7 mouse cellular contexts compared by ENCODE assay signal in genomic region chr2:91480805-91481514, GRCm38 (mm10). TPM values are rescaled to one million over a fixed set of nuclear protein-coding genes. Genes with fewer than 3 reads are reported as not detected.
DNase-seq lines count a peak whose midpoint lies in the region; ATAC-seq and TF ChIP-seq lines count a peak whose summit lies in the region.

No protein-coding gene starts in this region.

- WGBS in kidney, postnatal 0 days = 65% methylated on average over 6 of the region's 6 CpGs

- no peak overlapping the region for H3ac ChIP-seq in C2C12 (ENCODE audit: control insufficient read depth, insufficient read length, low read depth)

- H3K79me3 ChIP-seq in C2C12 (ENCODE audit: low read depth) = no peaks in the 10 kb centered on the region

- H3K27ac ChIP-seq in kidney, postnatal 0 days = no peak overlapping the region

- H3K27me3 ChIP-seq in C2C12 (ENCODE audit: control insufficient read depth, insufficient read depth, insufficient read length) = no peaks in the 10 kb centered on the region
- no peaks in the 10 kb centered on the region for H3K27me3 ChIP-seq in kidney, postnatal 0 days (ENCODE audit: insufficient read depth, low read length)
- no peaks in the 10 kb centered on the region for H3K27me3 ChIP-seq in splenic B cell, adult 2 months (ENCODE audit: control insufficient read depth, insufficient read depth, low read length, poor library complexity, severe bottlenecking)

- no peaks in the 10 kb centered on the region for H3K4me1 ChIP-seq in kidney, postnatal 0 days (replicated peaks; ENCODE audit: insufficient read depth, low read length)

- TF ChIP-seq CTCF in C2C12 (IDR thresholded peaks at IDR 0.05; ENCODE audit: control insufficient read depth, insufficient read depth, insufficient read length) = peak; percentile 46
- TF ChIP-seq CTCF in kidney, postnatal 0 days (IDR thresholded peaks at IDR 0.05; ENCODE audit: low read depth) = peak; percentile 89

- ATAC-seq in kidney, postnatal 0 days (replicated peaks; ENCODE audit: low FRiP score, low read depth) = peak; percentile 45; the same call in 1 of the 2 replicates

- no peak overlapping the region for H3K9ac ChIP-seq in kidney, postnatal 0 days (ENCODE audit: low read depth, low read length)

- peaks cover 7% of the 10 kb centered on the region for H3K36me3 ChIP-seq in C2C12 (ENCODE audit: control insufficient read depth, insufficient read depth)
- H3K36me3 ChIP-seq in kidney, postnatal 0 days (ENCODE audit: insufficient read depth, low read length) = peaks cover 25% of the 10 kb centered on the region
- no peaks in the 10 kb centered on the region for H3K36me3 ChIP-seq in splenic B cell, adult 2 months (ENCODE audit: control insufficient read depth, insufficient read depth, low read length, poor library complexity, severe bottlenecking)

- H3K4me2 ChIP-seq in kidney, postnatal 0 days (ENCODE audit: low read length) = no peak overlapping the region

- no peaks in the 10 kb centered on the region for H3K79me2 ChIP-seq in C2C12 (ENCODE audit: control insufficient read depth, insufficient read depth)

- H3K9me3 ChIP-seq in kidney, postnatal 0 days (replicated peaks; ENCODE audit: low read length) = no peaks in the 10 kb centered on the region

- peak; percentile 73 for DNase-seq in ES-CJ7 (ENCODE audit: low read depth, low spot score)
- peak; percentile 75 to 86 for DNase-seq in cerebellum, postnatal 14 days
- peak; percentile 49 to 70 for DNase-seq in heart, adult 9 months (ENCODE audit: low spot score in 2 of 2)
- peak; percentile 92 for DNase-seq in kidney, postnatal 0 days (ENCODE audit: low spot score)
- peak; percentile 62 for DNase-seq in lung, postnatal 14 days
- DNase-seq in splenic B cell, adult 2 months (ENCODE audit: low read depth, low spot score) = peak; percentile 56

- no peak overlapping the region for H3K4me3 ChIP-seq in C2C12 (ENCODE audit: insufficient read depth, poor library complexity, severe bottlenecking)
- no peak overlapping the region for H3K4me3 ChIP-seq in kidney, postnatal 0 days (replicated peaks; ENCODE audit: low read depth, low read length)

TF ChIP-seq in C2C12, 6 proteins besides CTCF, POLR2A, EP300 and RAD21:
- TF ChIP-seq FOSL1 (IDR thresholded peaks at IDR 0.05; ENCODE audit: insufficient read depth, low read length, poor library complexity, severe bottlenecking) = no peak
TF ChIP-seq in C2C12: peak in this region for 0.

RNA-seq across cellular contexts. Expression of gene Lrp4, which starts 23.6 kb away (rescaled TPM):
- 5.6 TPM for polyA plus RNA-seq in C2C12 (2012; fragmentation: generic; extraction: Trizol)
- 5.9 and 7.0 TPM in 2 replicates for polyA plus RNA-seq in kidney, postnatal 0 days (2015; fragmentation: Nextera tagmentation; extraction: Ambion mirVana)

RNA-seq across cellular contexts. Expression of gene 1110051M20Rik, which starts 36.5 kb away (rescaled TPM):
- 27.5 TPM for polyA plus RNA-seq in C2C12 (2012; fragmentation: generic; extraction: Trizol)
- 55.7 and 56.8 TPM in 2 replicates for polyA plus RNA-seq in kidney, postnatal 0 days (2015; fragmentation: Nextera tagmentation; extraction: Ambion mirVana)

RNA-seq across cellular contexts. Expression of gene Ckap5, which starts 45.6 kb away (rescaled TPM):
- polyA plus RNA-seq in C2C12 (2012; fragmentation: generic; extraction: Trizol) = 13.9 TPM
- polyA plus RNA-seq in kidney, postnatal 0 days (2015; fragmentation: Nextera tagmentation; extraction: Ambion mirVana) = 44.0 and 50.8 TPM in 2 replicates
